Mouse (Mus musculus): ENCODE data around the gene Sult3a2.
"Not testable (repeated sequence)": the region's sequence is repeated elsewhere in the genome, so short reads cannot be mapped to it uniquely, and the experiment has no call there.

Sult3a2 gene

DNA sequence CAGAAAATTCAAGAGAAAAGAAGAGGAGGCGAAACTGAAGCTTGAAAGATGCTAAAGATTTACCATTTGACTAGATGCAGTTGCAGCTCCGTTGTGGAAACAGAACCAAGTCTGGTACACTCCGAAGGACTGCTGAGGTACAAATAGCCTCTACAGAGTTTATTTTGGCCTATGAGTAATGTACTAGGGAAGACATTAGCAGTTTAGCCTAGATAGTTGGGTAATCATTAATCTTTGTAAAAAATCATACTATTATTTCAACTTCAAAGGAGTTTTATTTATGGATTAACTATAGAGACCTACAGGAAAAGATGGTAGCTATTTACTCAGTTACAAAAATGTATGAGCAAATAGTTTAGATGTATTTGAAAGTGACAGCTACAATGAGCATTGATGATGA is at the start of gene Sult3a2:
Gene Sult3a2 (minus strand): TSS at position 101 of the 400 bp plus-strand sequence.
- no peak for DNase-seq (ENCODE audit: low spot score in 2 of 2)

DNA sequence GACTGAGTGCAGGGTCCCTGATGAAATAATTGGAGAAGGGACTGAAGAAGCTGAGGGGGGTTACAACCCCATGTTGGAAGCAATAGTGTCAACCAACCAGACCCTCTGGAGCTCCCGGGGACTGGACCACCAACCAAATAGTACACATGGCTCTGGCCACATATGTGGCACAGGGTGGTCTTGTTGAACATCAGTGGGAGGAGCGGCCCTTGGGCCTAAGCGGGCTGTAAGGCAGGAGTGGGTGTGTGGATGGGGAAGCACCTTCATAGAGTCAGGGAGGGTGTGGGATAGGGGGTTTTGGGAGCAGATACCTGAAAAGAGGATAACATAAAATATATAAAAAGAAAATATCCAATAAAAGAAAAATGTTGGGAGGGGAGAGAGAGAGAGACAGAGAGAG is 34.4 kb upstream of the Sult3a2 start:
- no peak for DNase-seq (ENCODE audit: low spot score in 2 of 2)

- DNase-seq (ENCODE audit: low spot score in 2 of 2): no peak
Observed at GRCm38 (mm10) chr10:33816923-33817322, 30.4 kb upstream of the Sult3a2 start.

DNA sequence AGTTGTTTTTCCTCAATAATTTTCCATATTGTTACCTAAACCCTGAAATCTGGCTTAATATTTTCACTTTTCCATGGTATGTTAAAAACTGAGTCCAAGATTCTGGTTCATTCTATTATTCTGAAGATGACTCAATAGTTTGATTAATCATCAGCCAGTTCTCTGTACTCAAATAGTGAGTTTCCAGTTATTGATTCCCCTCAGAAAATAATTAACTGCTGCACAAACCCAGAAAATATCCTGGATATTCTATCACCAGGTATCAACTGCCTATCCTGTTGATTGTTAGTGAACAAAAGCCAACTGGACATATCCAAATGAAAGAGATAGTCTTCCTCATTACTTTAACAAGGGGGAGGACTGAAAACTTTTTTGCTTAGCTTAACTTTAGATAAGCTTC is 27.8 kb upstream of the Sult3a2 start:
- DNase-seq (ENCODE audit: low spot score in 2 of 2): no peak

DNA sequence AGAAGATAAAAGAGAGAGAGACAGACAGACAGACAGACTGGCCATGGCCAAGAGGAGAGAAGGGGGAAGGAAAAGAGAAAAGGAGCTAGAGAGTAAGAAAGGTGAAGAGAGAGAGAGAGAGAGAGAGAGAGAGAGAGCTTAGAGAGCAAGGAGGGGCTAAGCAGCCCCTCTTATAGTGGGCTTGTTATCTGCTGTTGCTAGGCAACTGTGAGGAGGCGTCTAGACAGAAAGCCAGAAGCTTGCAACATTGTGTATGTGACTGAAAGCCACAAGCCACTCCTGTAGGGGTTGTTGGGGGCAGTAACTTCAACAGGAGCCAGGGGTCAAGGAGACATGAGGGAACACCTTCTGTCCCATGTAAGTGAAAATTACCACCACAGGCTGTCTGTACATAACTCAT is 25.3 kb upstream of the Sult3a2 start:
- no peak for DNase-seq (ENCODE audit: low spot score in 2 of 2)

DNA sequence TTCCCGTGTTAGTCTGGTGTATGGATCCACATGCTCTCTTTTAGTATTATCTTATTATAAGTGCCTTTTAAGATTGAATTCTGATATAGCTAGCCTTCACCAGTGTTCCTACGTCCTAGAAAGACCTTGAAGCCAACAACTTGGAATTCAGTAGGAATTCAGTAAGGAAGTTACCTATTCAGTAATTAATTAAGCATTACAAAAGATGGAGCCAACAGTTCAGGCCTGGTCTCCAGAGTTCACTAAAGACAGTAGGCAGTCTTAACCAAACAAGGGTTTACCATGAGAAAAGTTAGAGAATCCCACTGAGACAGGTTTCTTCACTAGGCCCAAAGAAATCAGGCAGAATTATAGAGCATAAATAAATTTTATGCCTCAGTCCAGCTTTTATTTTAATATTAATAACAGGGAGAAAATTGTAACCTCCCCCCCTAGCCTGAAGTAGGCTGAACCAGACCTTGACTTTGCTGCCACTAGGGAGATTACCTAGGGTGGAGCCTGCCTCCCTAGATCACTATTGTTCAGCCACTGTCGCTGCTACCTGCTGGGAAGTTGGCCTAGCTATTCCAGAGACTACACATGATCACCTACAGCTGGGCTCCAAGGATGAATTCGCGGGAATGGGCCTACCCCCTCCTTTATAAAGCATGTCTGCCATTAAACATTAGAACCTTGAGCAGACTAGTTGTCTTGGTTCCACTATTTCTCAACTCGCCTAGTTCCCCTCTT is 10.9 kb upstream of the Sult3a2 start:
- DNase-seq (ENCODE audit: low spot score in 2 of 2): not testable (repeated sequence)

DNA sequence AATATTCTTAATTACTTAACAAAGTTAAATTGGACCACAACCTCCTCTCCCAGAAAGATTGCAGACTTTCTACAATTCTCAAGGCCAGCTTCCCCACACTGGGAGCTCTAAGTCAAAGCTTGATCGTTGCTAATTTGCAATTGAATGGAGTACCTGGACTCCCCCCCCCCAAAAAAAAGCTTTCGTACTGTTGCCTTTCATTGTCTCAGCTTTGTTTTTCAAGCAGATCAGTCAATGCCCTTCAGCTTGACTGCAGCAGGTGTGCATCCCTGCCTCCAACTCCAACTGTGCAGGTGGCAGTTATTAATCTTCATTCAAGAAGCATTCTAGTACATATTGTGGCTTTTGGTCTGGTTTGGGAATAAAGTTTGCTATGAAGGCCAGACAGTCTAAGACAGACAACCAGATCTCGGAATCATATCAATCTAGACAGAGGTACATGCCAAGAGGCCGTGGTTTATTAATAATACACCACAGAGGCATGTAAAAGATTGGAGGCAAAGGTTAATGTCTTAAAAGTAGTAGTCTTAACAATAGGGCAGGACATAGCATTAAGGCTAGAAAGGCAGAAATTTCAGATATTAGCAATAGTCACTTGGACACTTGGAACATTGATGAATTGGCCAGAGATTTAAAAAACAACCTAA is 9.9 kb upstream of the Sult3a2 start:
- DNase-seq (ENCODE audit: low spot score in 2 of 2): not testable (repeated sequence)

DNA sequence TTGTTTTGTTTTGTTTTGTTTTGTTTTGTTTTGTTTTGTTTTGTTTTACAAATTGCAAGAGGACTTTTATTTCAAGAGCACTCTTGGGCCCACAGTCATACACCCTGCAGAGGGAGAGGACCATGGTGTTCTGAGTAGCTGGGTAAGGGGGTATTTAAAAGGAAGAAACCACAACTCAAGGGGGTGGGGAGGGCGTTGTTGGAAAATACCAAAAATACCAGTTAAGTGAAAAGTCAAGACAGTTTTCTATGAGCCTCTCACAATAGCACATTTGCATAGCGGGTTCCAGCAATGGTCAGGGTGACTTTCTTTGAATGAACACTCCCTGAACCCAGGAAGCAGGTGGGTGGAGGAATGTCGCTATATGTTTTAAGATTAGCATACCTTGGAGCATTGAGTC is 5.7 kb upstream of the Sult3a2 start:
- DNase-seq (ENCODE audit: low spot score in 2 of 2): not testable (repeated sequence)

DNA sequence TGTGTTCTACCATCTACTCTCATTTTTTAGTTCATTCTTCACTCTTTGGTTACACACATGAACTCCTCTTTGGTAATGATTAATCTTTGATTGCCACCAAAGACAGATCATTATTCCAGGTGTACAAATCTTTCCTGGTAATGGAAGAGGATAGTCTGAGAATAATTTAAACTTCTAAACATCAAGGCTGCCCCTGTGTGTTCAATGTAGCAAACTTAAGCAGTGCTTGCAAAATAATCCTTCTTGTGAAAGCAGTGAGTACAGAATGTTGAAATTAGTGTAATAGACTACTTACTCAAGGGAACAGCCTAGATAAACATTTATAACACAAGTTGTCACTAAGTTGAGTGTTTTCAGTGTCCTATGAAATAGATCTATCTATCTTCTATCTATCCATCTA is 1.0 kb upstream of the Sult3a2 start:
- no peak for DNase-seq (ENCODE audit: low spot score in 2 of 2)

DNA sequence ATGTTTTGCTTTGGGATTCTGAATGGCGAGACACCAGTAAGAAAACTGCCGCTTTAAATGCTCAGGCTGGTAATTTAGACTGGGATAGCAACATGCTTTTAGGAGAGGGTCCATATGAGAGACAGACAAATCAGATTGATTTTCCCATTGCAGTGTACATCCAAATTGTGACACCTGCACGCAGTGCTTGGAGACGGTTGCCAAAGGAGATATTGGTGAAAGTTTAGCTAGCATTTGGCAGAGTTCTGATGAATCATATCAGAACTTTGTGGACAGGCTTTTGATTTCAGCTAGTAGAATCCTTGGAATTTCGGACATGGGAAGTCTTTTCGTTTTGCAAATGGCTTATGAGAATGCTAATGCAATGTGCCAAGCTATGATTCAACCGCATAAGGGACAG is 51.3 kb downstream of the Sult3a2 start:
- not testable (repeated sequence) for DNase-seq (ENCODE audit: low spot score in 2 of 2)

GRCm38 (mm10) chr10:33733241-33733640 is 53.3 kb downstream of the Sult3a2 start:
- no peak for DNase-seq (ENCODE audit: low spot score in 2 of 2)

GRCm38 (mm10) chr10:33732409-33733185 is 53.9 kb downstream of the Sult3a2 start:
- no peak for DNase-seq (ENCODE audit: low spot score in 2 of 2)

DNA sequence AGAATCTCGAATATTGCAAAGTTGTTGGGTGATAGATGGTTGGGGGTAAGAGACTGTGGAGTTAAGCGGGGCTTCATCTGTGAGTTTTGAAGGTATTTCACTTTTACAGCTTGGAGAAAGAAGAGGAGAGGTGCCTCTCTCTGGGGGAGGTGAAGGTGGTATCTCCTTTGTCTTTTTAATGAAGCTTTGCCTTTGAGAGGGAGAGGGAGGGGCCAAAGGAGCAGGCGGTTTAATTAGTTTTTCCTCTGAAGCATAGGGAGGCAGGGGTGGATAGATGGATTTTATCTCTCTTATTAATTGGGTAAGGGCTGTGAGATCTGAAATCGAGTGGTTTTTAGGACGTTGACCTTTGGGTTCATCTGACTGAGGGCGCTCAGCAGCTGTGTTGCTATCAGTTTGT is 62.7 kb downstream of the Sult3a2 start:
- no peak for DNase-seq (ENCODE audit: low spot score in 2 of 2)

DNA sequence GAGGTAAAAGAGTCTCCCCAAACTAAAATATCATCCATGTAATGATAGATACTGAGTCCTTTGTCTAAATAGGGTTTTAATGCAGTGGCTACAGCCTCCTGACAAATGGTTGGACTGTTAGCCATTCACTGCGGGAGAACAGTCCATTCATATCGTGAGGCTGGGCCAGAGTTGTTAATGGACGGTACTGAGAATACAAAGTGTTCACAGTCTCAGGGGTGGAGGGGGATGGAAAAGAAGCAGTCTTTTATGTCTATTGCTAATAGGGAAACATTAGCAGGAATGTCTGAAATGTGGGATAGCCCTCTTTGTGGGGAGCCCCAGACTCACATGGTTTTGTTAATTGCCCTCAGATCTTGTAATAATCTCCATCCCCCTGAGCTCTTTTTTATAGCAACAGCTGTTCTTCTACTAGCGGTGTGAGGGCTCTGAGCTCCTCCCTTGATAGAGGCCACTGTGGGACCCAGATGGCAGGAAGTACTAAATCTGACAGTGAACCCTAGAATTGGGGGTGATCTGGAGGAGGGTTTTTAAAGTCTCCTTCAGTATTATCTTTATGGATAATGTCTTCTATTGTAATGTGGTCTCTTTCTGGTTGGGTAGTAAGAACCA is 64.6 kb downstream of the Sult3a2 start:
- no peak for DNase-seq (ENCODE audit: low spot score in 2 of 2)

Measured in spleen, postnatal 4 days (tissue).